10 mouse cellular contexts compared by ENCODE assay signal in genomic region chr6:48700251-48701075, GRCm38 (mm10). TPM values are rescaled to one million over a fixed set of nuclear protein-coding genes. Genes with fewer than 3 reads are reported as not detected.
DNase-seq lines count a peak whose midpoint lies in the region; ATAC-seq and TF ChIP-seq lines count a peak whose summit lies in the region.
"Had no signal": no experiment of that assay in that cellular context is flagged by ENCODE, and none has a peak within 500 bp of the region (broad histone marks: within the 10 kb centered on the region; RNA-seq: fewer than 3 reads in every experiment).

No protein-coding gene starts in this region.

- H3K9me3 ChIP-seq in heart, embryonic 14.5 days (ENCODE audit: control insufficient read depth, low read length): no peaks in the 10 kb centered on the region
- H3K9me3 ChIP-seq: midbrain, embryonic 12.5 days had no signal

- peak; percentile 74 for ATAC-seq in heart, embryonic 14.5 days (ENCODE audit: insufficient number of reproducible peaks, insufficient read depth, low FRiP score, low read depth)

- no peak overlapping the region for H3K4me2 ChIP-seq in heart, embryonic 14.5 days (ENCODE audit: low read length)
- H3K4me2 ChIP-seq: midbrain, embryonic 12.5 days had no signal

- WGBS in heart, embryonic 14.5 days: 39% methylated on average over 5 of the region's 5 CpGs
- 29% methylated on average over 5 of the region's 5 CpGs for WGBS in lung, adult 2 months

- peak; percentile 56 for DNase-seq in 416B (ENCODE audit: low read depth)
- DNase-seq in B cell, adult 2 months: peak; percentile 73 to 79
- DNase-seq in lung, adult 2 months: peak; percentile 29
- no peak for DNase-seq in cerebellum, adult 9-11 months
- no peak for DNase-seq in spleen, postnatal 4 days (ENCODE audit: low spot score in 2 of 2)
- DNase-seq in layer of hippocampus, postnatal 10 days (ENCODE audit: low spot score in 2 of 2): no peak
- DNase-seq: gastrocnemius, postnatal 36 days had no signal

- TF ChIP-seq CTCF in lung, adult 2 months (IDR thresholded peaks at IDR 0.05; ENCODE audit: insufficient read depth, low read length): no peak

- no peaks in the 10 kb centered on the region for H3K27me3 ChIP-seq in heart, embryonic 14.5 days (ENCODE audit: control insufficient read depth, insufficient read depth, low read length)
- H3K27me3 ChIP-seq: midbrain, embryonic 12.5 days had no signal

- H3K4me3 ChIP-seq in heart, embryonic 14.5 days (ENCODE audit: control insufficient read depth in 1 of 2, insufficient read depth in 1 of 2, low read depth in 1 of 2, low read length in 2 of 2): no peak overlapping the region
- H3K4me3 ChIP-seq in lung, adult 2 months (replicated peaks; ENCODE audit: extremely low read depth, low read depth, low read length): no peak overlapping the region
- H3K4me3 ChIP-seq: midbrain, embryonic 12.5 days had no signal

- TF ChIP-seq POLR2A in lung, adult 2 months (IDR thresholded peaks at IDR 0.05; ENCODE audit: borderline replicate concordance, extremely low read depth, low read depth, low read length): peak; percentile 30; the same call in 1 of the 2 replicates

- H3K4me1 ChIP-seq in heart, embryonic 14.5 days (ENCODE audit: control insufficient read depth in 2 of 2, insufficient read depth in 2 of 2, low read length in 2 of 2): no peaks in the 10 kb centered on the region
- H3K4me1 ChIP-seq in lung, adult 2 months (ENCODE audit: control insufficient read depth, insufficient read depth, low read length): peaks cover 29% of the 10 kb centered on the region
- H3K4me1 ChIP-seq: midbrain, embryonic 12.5 days had no signal

- H3K36me3 ChIP-seq in heart, embryonic 14.5 days (ENCODE audit: control insufficient read depth, insufficient read depth, low read length): peaks cover 13% of the 10 kb centered on the region; the same call in 1 of the 2 replicates
- H3K36me3 ChIP-seq: midbrain, embryonic 12.5 days had no signal

- H3K9ac ChIP-seq in heart, embryonic 14.5 days (ENCODE audit: low read length): no peak overlapping the region
- H3K9ac ChIP-seq: midbrain, embryonic 12.5 days had no signal

- peak overlapping the region; percentile 70 to 87 for H3K27ac ChIP-seq in heart, embryonic 14.5 days (replicated peaks in 1 of 2; ENCODE audit: control insufficient read depth in 1 of 2, insufficient read depth in 1 of 2, low read depth in 2 of 2, low read length in 2 of 2)
- H3K27ac ChIP-seq: midbrain, embryonic 12.5 days had no signal

RNA-seq across cellular contexts. Expression of gene Gimap6, which starts 7.6 kb away (rescaled TPM):
- 37.6 and 40.2 TPM in 2 replicates for polyA plus RNA-seq in heart, embryonic 14.5 days (2014; fragmentation: Nextera tagmentation; extraction: Ambion mirVana)
- polyA plus RNA-seq in lung, adult 2 months (2012; rRNA removed): 23.5 and 40.1 TPM in 2 replicates
- 1 to 10 TPM; 6.2 to 8.2 TPM for total RNA-seq in layer of hippocampus, postnatal 10 days (2021)

RNA-seq across cellular contexts. Expression of gene Gimap4, which starts 16.1 kb away (rescaled TPM):
- 20.7 and 25.2 TPM in 2 replicates for polyA plus RNA-seq in heart, embryonic 14.5 days (2014; fragmentation: Nextera tagmentation; extraction: Ambion mirVana)
- polyA plus RNA-seq in lung, adult 2 months (2012; rRNA removed): 40.8 and 58.9 TPM in 2 replicates
- total RNA-seq in layer of hippocampus, postnatal 10 days (2021): under 1 TPM; 0.58 to 0.71 TPM

RNA-seq across cellular contexts. Expression of gene Gm28053, which starts 17.9 kb away (rescaled TPM):
- 3.3 and 5.1 TPM in 2 replicates for polyA plus RNA-seq in heart, embryonic 14.5 days (2014; fragmentation: Nextera tagmentation; extraction: Ambion mirVana)
- 1.8 TPM in 1 of 2 replicates, not detected in the other for polyA plus RNA-seq in lung, adult 2 months (2012; rRNA removed)
- not detected for total RNA-seq in layer of hippocampus, postnatal 10 days (2021)
- total RNA-seq: gastrocnemius, postnatal 36 days had no signal
- polyA plus RNA-seq: midbrain, embryonic 12.5 days had no signal

RNA-seq across cellular contexts. Expression of gene Gimap7, which starts 18.0 kb away (rescaled TPM):
- polyA plus RNA-seq in heart, embryonic 14.5 days (2014; fragmentation: Nextera tagmentation; extraction: Ambion mirVana): not detected in 2 replicates
- polyA plus RNA-seq in lung, adult 2 months (2012; rRNA removed): 0.72 and 1.2 TPM in 2 replicates
- not detected for total RNA-seq in layer of hippocampus, postnatal 10 days (2021)
- total RNA-seq: gastrocnemius, postnatal 36 days had no signal
- polyA plus RNA-seq: brain, embryonic 14.5 days; midbrain, embryonic 12.5 days had no signal

RNA-seq across cellular contexts. Expression of gene Gimap9, which starts 24.5 kb away (rescaled TPM):
- polyA plus RNA-seq in heart, embryonic 14.5 days (2014; fragmentation: Nextera tagmentation; extraction: Ambion mirVana): 5.8 and 6.3 TPM in 2 replicates
- 2.8 and 5.2 TPM in 2 replicates for polyA plus RNA-seq in lung, adult 2 months (2012; rRNA removed)
- 1 to 10 TPM; 1.0 to 1.4 TPM for total RNA-seq in layer of hippocampus, postnatal 10 days (2021)

Comparison
In these comparisons a context has a peak if more than half of its experiments do, and no peak if none do; other contexts are left out.
1. DNase-seq: peak in 416B (single experiment), B cell, adult 2 months (2 of 2) and lung, adult 2 months (single experiment); none in cerebellum, adult 9-11 months (single experiment), spleen, postnatal 4 days (0 of 2) and layer of hippocampus, postnatal 10 days (0 of 2).